Mouse (Mus musculus) G1E-ER4 (cell line): ENCODE data around the gene Sf3b5. TPM values are rescaled to one million over a fixed set of nuclear protein-coding genes. Genes with fewer than 3 reads are reported as not detected.

Experiments
- GATA1 ChIP-seq: IDR thresholded peaks from one replicate; pipeline ENCODE4 v1.8.0; 2012; ENCODE audit warnings: low read length, inconsistent platforms
- polyA plus RNA-seq: library from polyadenylated mRNA; stranded (reverse); fragments of >175 nt; gene quantifications from 2 replicates; pipeline ENCODE4 v1.2.3, GENCODE M21; 2012

The Sf3b5 gene
- polyA plus RNA-seq, 1 experiment: 108 TPM

- no peak for TF ChIP-seq GATA1
Measured at GRCm38 (mm10) chr10:12986485-12986884, 18.7 kb upstream of the Sf3b5 start.

GRCm38 (mm10) chr10:12986943-12987342 is 18.2 kb upstream of the Sf3b5 start:
- TF ChIP-seq GATA1: peak; percentile 26

DNA sequence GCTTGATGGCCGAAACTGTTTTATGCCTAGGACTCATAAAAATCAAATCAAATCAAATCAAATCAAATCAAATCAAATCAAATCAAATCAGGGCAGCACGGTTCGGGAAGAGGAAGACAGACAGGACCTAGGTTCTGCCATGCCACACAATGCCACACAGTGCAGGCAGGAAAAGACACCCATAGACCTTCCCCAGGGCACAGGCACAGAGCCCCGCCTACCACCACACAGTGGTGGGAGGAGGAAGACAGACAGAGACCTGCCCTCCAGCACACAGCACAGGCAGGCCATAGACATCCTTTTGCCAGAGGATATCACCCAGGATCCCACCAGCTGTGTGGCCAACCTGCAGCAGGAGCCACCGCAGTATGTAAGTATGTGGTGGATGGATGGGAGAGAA is 13.2 kb upstream of the Sf3b5 start:
- no peak for TF ChIP-seq GATA1

- peak; percentile 37 for TF ChIP-seq GATA1
Measured at GRCm38 (mm10) chr10:12993411-12994039, 11.6 kb upstream of the Sf3b5 start.

DNA sequence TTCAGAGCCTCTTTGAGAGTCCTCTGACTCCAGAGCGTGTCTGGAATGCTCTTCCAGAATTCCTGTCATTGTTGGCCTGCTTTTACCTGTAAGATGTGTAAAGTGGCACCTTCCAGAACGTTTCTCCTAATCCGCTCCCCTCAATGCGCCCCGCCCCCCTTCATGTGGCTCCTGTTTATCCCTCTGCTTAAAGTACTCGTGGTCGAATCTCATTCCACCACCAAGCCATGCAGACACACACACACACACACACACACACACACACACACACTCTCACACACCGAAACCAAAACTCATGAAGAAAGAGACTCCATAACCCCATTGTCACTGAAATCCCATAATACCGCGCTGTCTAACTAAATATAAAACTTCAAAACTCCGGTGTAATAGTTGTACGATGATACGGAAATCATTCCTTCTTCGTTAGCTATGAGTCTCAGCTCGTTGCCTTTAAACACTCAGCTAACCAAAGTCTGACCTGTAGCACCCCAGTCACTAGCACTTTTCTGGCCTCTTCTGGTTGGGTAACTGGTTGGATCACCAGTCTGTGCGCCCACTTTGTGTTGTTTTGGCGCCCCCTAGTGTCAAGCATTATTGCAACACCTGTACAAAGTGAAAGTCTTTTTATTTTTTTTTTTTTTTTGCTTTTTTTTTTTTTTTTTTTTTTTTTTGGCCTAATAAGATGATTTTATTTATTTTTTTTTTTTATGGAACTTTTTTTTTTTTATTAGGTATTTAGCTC is 8.2 kb upstream of the Sf3b5 start:
- no peak for TF ChIP-seq GATA1

GRCm38 (mm10) chr10:13007876-13008736 is 3.0 kb downstream of the Sf3b5 start:
- TF ChIP-seq GATA1: no peak

- TF ChIP-seq GATA1: no peak
Measured at GRCm38 (mm10) chr10:13008737-13009121, 3.6 kb downstream of the Sf3b5 start.

- TF ChIP-seq GATA1: no peak
Measured at GRCm38 (mm10) chr10:13014026-13014425, 8.9 kb downstream of the Sf3b5 start.

- no peak for TF ChIP-seq GATA1
Measured at GRCm38 (mm10) chr10:13016573-13016972, 11.4 kb downstream of the Sf3b5 start.

DNA sequence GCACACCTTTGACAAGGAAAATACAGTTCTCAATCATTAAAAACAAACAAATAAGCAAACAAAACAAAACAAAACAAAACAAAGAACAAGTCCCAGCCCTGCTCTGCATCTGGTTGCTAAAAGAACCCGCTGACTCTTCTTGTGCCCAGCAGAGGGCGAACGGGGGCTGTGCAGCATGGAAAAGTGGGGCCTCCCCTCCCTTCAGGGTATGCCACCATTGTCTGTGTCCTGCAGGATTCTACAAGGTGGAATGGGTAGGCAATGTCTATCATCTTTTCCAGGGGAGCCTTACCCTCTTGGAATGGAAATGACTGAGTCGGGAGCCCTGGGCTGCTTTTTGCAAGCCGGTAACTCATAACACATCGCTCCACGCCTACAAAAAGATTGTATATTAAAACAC is 13.4 kb downstream of the Sf3b5 start:
- no peak for TF ChIP-seq GATA1

DNA sequence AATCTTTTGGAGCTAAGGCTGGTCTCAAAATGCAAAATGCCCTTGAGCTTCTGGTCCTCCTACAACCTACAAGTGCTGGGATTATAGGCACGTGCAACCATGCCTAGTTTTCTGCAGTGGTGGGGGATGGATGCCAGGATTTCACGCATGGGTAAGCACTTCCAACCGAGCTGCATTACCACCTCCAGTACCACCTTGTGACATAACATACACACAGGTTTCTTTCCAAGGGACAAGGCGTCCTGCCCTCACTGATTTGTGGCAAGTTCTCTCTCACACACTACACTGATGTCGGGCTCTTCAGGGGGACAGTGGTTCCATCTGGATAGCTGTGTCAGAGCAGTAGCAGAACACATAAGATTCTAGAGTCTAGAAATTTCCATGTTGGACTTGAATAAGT is 13.9 kb downstream of the Sf3b5 start:
- TF ChIP-seq GATA1: no peak

GRCm38 (mm10) chr10:13022103-13022502 is 17.0 kb downstream of the Sf3b5 start:
- no peak for TF ChIP-seq GATA1

- TF ChIP-seq GATA1: no peak
Measured at GRCm38 (mm10) chr10:13027702-13028101, 22.6 kb downstream of the Sf3b5 start.

- no peak for TF ChIP-seq GATA1
Measured at GRCm38 (mm10) chr10:13028215-13028614, 23.1 kb downstream of the Sf3b5 start.

GRCm38 (mm10) chr10:13029416-13029815 is 24.3 kb downstream of the Sf3b5 start:
- no peak for TF ChIP-seq GATA1

DNA sequence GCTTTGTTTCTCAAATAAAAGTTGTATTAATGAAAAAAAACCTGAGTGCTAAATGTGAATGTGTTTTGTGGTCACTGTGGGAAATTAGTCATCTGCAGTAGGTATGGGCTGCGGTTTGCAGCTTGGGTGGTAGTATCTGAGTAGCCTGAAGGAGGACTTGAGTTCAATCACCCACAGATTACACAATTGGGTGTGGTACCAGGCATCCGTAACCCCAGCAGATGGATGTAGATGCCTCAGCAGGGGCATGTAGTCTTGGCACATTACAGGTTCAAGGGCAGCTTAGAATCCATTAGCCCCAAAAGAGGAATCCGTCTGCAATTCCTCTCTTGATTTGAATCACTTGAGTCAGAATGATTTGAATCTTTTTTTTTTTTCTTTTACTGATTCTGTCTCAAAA is 30.1 kb downstream of the Sf3b5 start:
- TF ChIP-seq GATA1: no peak
